Mouse (Mus musculus): ENCODE results near the gene Mettl22. TPM values are rescaled to one million over a fixed set of nuclear protein-coding genes. Genes with fewer than 3 reads are reported as not detected.

The Mettl22 gene
- polyA plus RNA-seq (2014; fragmentation: Nextera tagmentation; extraction: Ambion mirVana) = 20.5 and 22.2 TPM in 2 replicates

- H3K27ac ChIP-seq (ENCODE audit: low read depth, low read length) = peak within 1 kb of the TSS; percentile 84
- no peaks in the 10 kb centered on the region for H3K27me3 ChIP-seq (ENCODE audit: control insufficient read depth, insufficient read depth, low read length)
- H3K9ac ChIP-seq (ENCODE audit: low read depth, low read length) = peak within 1 kb of the TSS; percentile 75
- H3K4me3 ChIP-seq (ENCODE audit: low read length) = peak within 1 kb of the TSS; percentile 76
- no peaks in the 10 kb centered on the region; the same call in 1 of the 2 replicates for H3K36me3 ChIP-seq (ENCODE audit: control insufficient read depth, insufficient read depth, low read length)
- 1% methylated on average over 48 of the region's 48 CpGs for WGBS
- peak; percentile 98 for ATAC-seq (ENCODE audit: low FRiP score, low TSS enrichment)
- H3K4me1 ChIP-seq (ENCODE audit: control insufficient read depth, insufficient read depth, low read length) = no peaks in the 10 kb centered on the region
- peak within 1 kb of the TSS; percentile 54 for H3K4me2 ChIP-seq (replicated peaks; ENCODE audit: low read depth, low read length)
- H3K9me3 ChIP-seq (ENCODE audit: control insufficient read depth, low read length) = no peaks in the 10 kb centered on the region
Measured at GRCm38 (mm10) chr16:8470603-8471481, at the start of gene Mettl22. Gene Mettl22 (plus strand): TSS chr16:8470788.

GRCm38 (mm10) chr16:8420842-8421241 is 49.7 kb upstream of the Mettl22 start:
- no peak overlapping the region for H3K4me3 ChIP-seq (ENCODE audit: low read length)
- H3K9me3 ChIP-seq (ENCODE audit: control insufficient read depth, low read length) = no peaks in the 10 kb centered on the region
- no peak overlapping the region for H3K4me2 ChIP-seq (replicated peaks; ENCODE audit: low read depth, low read length)
- no peaks in the 10 kb centered on the region for H3K36me3 ChIP-seq (ENCODE audit: control insufficient read depth, insufficient read depth, low read length)
- WGBS = 82% methylated on average over 4 of the region's 4 CpGs
- ATAC-seq (ENCODE audit: low FRiP score, low TSS enrichment) = no peak
- no peak overlapping the region for H3K9ac ChIP-seq (ENCODE audit: low read depth, low read length)
- peaks cover 37% of the 10 kb centered on the region for H3K27me3 ChIP-seq (ENCODE audit: control insufficient read depth, insufficient read depth, low read length)
- H3K27ac ChIP-seq (ENCODE audit: low read depth, low read length) = no peak overlapping the region
- H3K4me1 ChIP-seq (ENCODE audit: control insufficient read depth, insufficient read depth, low read length) = no peaks in the 10 kb centered on the region

DNA sequence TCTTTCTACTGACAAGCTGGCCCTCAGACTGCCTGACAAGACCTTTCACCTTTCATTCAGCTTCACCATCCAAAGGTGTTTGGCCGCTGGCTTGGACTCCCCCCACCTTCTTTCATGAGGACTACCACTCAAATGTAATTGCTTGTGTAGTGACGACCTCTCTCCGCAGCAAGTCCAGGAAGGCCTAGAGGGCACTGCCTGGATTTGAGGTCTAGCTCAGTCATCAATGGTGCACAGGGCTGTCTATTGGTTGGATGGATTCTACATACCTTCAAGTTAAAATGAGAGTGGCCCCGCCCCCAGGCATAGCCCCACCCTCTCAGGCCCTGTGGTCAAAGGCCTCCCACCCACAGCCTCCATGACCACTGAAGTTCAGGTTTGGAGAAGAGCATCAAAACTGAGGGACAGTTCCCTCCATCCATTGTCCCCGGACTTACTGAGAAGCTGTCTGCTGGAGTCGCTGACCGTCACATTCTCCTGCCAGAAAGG is 46.9 kb upstream of the Mettl22 start:
- Histone ChIP-seq H3K4me2 (replicated peaks; ENCODE audit: low read depth, low read length) (no peak overlapping the region), H3K27ac (ENCODE audit: low read depth, low read length) (no peak overlapping the region), H3K9me3 (ENCODE audit: control insufficient read depth, low read length) (no peaks in the 10 kb centered on the region), H3K36me3 (ENCODE audit: control insufficient read depth, insufficient read depth, low read length) (no peaks in the 10 kb centered on the region), H3K27me3 (ENCODE audit: control insufficient read depth, insufficient read depth, low read length) (peaks cover 43% of the 10 kb centered on the region), H3K4me3 (ENCODE audit: low read length) (no peak overlapping the region), H3K9ac (ENCODE audit: low read depth, low read length) (no peak overlapping the region), H3K4me1 (ENCODE audit: control insufficient read depth, insufficient read depth, low read length) (no peaks in the 10 kb centered on the region)
- no peak for ATAC-seq (ENCODE audit: low FRiP score, low TSS enrichment)
- 34% methylated on average over 7 of the region's 7 CpGs for WGBS

GRCm38 (mm10) chr16:8424161-8424970 is 46.2 kb upstream of the Mettl22 start:
- H3K27ac ChIP-seq (ENCODE audit: low read depth, low read length) = no peak overlapping the region

GRCm38 (mm10) chr16:8424971-8425330 is 45.6 kb upstream of the Mettl22 start, which contains the start of gene Tmem114:
Gene Tmem114 (minus strand): TSS chr16:8425136.
- Histone ChIP-seq H3K4me2 (replicated peaks; ENCODE audit: low read depth, low read length) (peak within 1 kb of the TSS; percentile 54), H3K27ac (ENCODE audit: low read depth, low read length) (no peak within 1 kb of the TSS), H3K9me3 (ENCODE audit: control insufficient read depth, low read length) (no peaks in the 10 kb centered on the region), H3K9ac (ENCODE audit: low read depth, low read length) (no peak within 1 kb of the TSS), H3K4me3 (ENCODE audit: low read length) (peak within 1 kb of the TSS; percentile 37), H3K4me1 (ENCODE audit: control insufficient read depth, insufficient read depth, low read length) (no peaks in the 10 kb centered on the region), H3K36me3 (ENCODE audit: control insufficient read depth, insufficient read depth, low read length) (no peaks in the 10 kb centered on the region), H3K27me3 (ENCODE audit: control insufficient read depth, insufficient read depth, low read length) (peaks cover 43% of the 10 kb centered on the region)
- ATAC-seq (ENCODE audit: low FRiP score, low TSS enrichment) = 0 out of 2 replicates have a peak, but pooled peaks have one; percentile 24
- under 1% methylated on average over 16 of the region's 16 CpGs for WGBS

More at GRCm38 (mm10) chr16:8424161-8424970, 46.2 kb upstream of the Mettl22 start:
- Histone ChIP-seq H3K4me3 (ENCODE audit: low read length) (peak overlapping the region; percentile 37), H3K9me3 (ENCODE audit: control insufficient read depth, low read length) (no peaks in the 10 kb centered on the region), H3K9ac (ENCODE audit: low read depth, low read length) (no peak overlapping the region), H3K4me1 (ENCODE audit: control insufficient read depth, insufficient read depth, low read length) (no peaks in the 10 kb centered on the region), H3K27me3 (ENCODE audit: control insufficient read depth, insufficient read depth, low read length) (peaks cover 43% of the 10 kb centered on the region), H3K36me3 (ENCODE audit: control insufficient read depth, insufficient read depth, low read length) (no peaks in the 10 kb centered on the region), H3K4me2 (replicated peaks; ENCODE audit: low read depth, low read length) (peak overlapping the region; percentile 54)
- 0 out of 2 replicates have a peak, but pooled peaks have one; percentile 39 for ATAC-seq (ENCODE audit: low FRiP score, low TSS enrichment)
- 3% methylated on average over 42 of the region's 43 CpGs for WGBS

- Histone ChIP-seq H3K4me3 (ENCODE audit: low read length) (no peak overlapping the region), H3K9me3 (ENCODE audit: control insufficient read depth, low read length) (no peaks in the 10 kb centered on the region), H3K27me3 (ENCODE audit: control insufficient read depth, insufficient read depth, low read length) (peaks cover 43% of the 10 kb centered on the region), H3K4me2 (replicated peaks; ENCODE audit: low read depth, low read length) (no peak overlapping the region), H3K36me3 (ENCODE audit: control insufficient read depth, insufficient read depth, low read length) (no peaks in the 10 kb centered on the region), H3K27ac (ENCODE audit: low read depth, low read length) (no peak overlapping the region), H3K9ac (ENCODE audit: low read depth, low read length) (no peak overlapping the region), H3K4me1 (ENCODE audit: control insufficient read depth, insufficient read depth, low read length) (no peaks in the 10 kb centered on the region)
- no peak for ATAC-seq (ENCODE audit: low FRiP score, low TSS enrichment)
- 83% methylated on average over 5 of the region's 5 CpGs for WGBS
Measured at GRCm38 (mm10) chr16:8425736-8426135, 44.9 kb upstream of the Mettl22 start.

DNA sequence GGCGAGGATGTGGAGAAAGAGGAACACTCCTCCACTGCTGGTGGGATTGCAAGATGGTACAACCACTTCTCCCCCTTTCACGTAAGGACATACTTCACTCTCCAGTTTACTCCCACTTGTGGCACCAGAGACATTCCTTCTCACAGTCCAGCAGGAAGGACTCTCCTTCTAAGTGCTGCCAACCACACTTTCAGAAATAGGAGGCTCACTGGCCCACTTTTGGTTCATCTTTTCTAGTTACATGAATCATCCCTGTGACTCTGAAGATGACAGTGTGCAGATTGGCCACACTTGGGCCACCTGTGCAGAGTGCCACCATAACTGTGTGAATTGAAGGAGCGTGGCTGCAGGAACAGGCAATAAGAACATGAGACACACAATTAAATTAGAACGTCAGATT is 41.1 kb upstream of the Mettl22 start:
- no peak overlapping the region for H3K9ac ChIP-seq (ENCODE audit: low read depth, low read length)
- ATAC-seq (ENCODE audit: low FRiP score, low TSS enrichment) = no peak
- H3K9me3 ChIP-seq (ENCODE audit: control insufficient read depth, low read length) = no peaks in the 10 kb centered on the region
- H3K4me3 ChIP-seq (ENCODE audit: low read length) = no peak overlapping the region
- WGBS = 78% methylated on average over 4 of the region's 4 CpGs
- no peaks in the 10 kb centered on the region for H3K4me1 ChIP-seq (ENCODE audit: control insufficient read depth, insufficient read depth, low read length)
- H3K27ac ChIP-seq (ENCODE audit: low read depth, low read length) = no peak overlapping the region
- H3K36me3 ChIP-seq (ENCODE audit: control insufficient read depth, insufficient read depth, low read length) = no peaks in the 10 kb centered on the region
- no peak overlapping the region for H3K4me2 ChIP-seq (replicated peaks; ENCODE audit: low read depth, low read length)
- H3K27me3 ChIP-seq (ENCODE audit: control insufficient read depth, insufficient read depth, low read length) = peaks cover 18% of the 10 kb centered on the region

DNA sequence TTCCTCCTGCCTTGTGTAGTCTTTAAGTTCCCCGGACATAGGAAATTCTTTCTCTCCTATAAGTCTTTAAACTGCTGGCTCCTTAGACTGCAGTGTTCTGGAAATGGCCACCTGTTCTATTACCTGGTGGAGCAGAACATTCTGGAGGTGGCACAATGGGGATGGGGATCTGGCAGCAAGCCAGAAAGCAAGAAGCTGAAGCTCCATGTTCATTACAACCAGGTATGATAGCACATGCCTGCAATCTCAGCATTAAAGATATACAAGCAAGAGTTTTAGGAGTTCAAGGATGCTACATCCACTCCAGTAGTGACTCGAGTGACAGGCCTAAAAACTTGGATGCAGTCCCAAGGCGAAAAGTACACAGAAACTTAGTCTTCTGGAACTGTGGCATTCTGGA is 38.0 kb upstream of the Mettl22 start:
- no peak overlapping the region for H3K9ac ChIP-seq (ENCODE audit: low read depth, low read length)
- H3K9me3 ChIP-seq (ENCODE audit: control insufficient read depth, low read length) = no peaks in the 10 kb centered on the region
- ATAC-seq (ENCODE audit: low FRiP score, low TSS enrichment) = no peak
- 91% methylated on average over 3 of the region's 3 CpGs for WGBS
- H3K4me3 ChIP-seq (ENCODE audit: low read length) = no peak overlapping the region
- H3K36me3 ChIP-seq (ENCODE audit: control insufficient read depth, insufficient read depth, low read length) = no peaks in the 10 kb centered on the region
- H3K27ac ChIP-seq (ENCODE audit: low read depth, low read length) = no peak overlapping the region
- H3K4me1 ChIP-seq (ENCODE audit: control insufficient read depth, insufficient read depth, low read length) = no peaks in the 10 kb centered on the region
- no peak overlapping the region for H3K4me2 ChIP-seq (replicated peaks; ENCODE audit: low read depth, low read length)
- H3K27me3 ChIP-seq (ENCODE audit: control insufficient read depth, insufficient read depth, low read length) = 0 out of 2 replicates have a peak, but pooled peaks cover 1% of the 10 kb centered on the region
